ENCODE assay signal across 8 mouse cellular contexts in the genomic region with DNA sequence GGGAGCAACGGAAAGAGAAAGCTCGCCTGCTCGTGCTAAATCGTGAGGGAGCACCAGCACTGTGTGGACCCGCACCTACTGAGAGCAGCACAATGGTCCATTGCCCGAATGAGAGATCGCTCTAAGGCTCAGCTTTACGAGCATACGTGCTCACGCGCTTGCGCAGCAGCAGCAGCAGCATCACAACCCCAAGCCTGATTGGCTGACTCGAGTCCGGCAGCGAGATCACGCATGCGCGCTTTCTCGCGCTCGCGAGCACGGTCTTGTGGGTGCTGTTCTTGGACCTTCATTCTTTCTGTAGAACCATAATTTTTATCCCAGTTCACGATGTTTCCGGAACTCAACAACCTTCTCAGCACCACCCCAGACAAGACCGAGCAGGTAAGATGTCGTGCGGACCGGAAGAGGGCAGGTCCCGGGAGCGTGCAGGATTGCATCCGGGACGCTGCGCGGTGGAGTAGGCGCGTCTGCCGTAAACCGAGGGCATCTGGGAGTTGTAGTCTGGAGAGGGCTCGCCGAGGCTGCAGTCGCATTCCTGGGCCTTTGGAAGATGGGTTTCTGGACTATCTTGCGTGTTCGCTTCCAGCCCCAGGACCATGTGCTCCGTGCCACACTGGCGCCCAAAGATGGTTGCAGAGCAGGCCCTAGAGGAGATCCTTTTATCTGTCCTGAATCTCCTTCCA. TPM values are rescaled to one million over a fixed set of nuclear protein-coding genes. Genes with fewer than 3 reads are reported as not detected.
DNase-seq lines count a peak whose midpoint lies in the region; ATAC-seq lines count a peak whose summit lies in the region.

Gene Elp6 (plus strand): TSS at position 205 of the 683 bp plus-strand sequence.

- peak; percentile 92 for DNase-seq in adipocyte (ENCODE audit: low spot score)
- DNase-seq in embryo, embryonic 10 days (ENCODE audit: low spot score): peak; percentile 97
- peak; percentile 89 for DNase-seq in gastrocnemius, postnatal 14 days
- DNase-seq in left cerebral cortex, postnatal 10 days (ENCODE audit: extremely low spot score in 1 of 2, low spot score in 2 of 2): peak; percentile 89 to 93
- peak; percentile 93 for DNase-seq in right cerebral cortex, postnatal 25 days
- DNase-seq in urinary bladder, postnatal 4 days (ENCODE audit: low spot score in 2 of 2): peak; percentile 86 to 88

- ATAC-seq in inflammation-experienced regulatory T-cells, adult 6 months: peak; percentile 97
- peak; percentile 96 for ATAC-seq in megakaryocyte-erythroid progenitor cell, adult 5-6 weeks (replicated peaks; ENCODE audit: low FRiP score, low TSS enrichment, poor library complexity, severe bottlenecking)

- intact Hi-C loops in gastrocnemius, postnatal 14 days (cut with DNase I; ENCODE audit: low total_unique reads): no loop called here
- intact Hi-C loops in left cerebral cortex, postnatal 10 days (cut with DNase I): no loop called here

RNA-seq across cellular contexts. Expression of gene Elp6, which starts in this region (rescaled TPM):
- 1 to 10 TPM; 2.5 to 3.9 TPM for total RNA-seq in gastrocnemius, postnatal 14 days (2021)
- polyA plus RNA-seq in inflammation-experienced regulatory T-cells, adult 6 months (2017; shearing (Covaris generic)): 10 to 100 TPM; 17.7 to 19.1 (median 18.9) TPM
- 10 to 100 TPM; 13.0 to 13.6 TPM for total RNA-seq in left cerebral cortex, postnatal 10 days (2021)
- 4.1 and 10.1 TPM in 2 replicates for total RNA-seq in megakaryocyte-erythroid progenitor cell, adult 5-6 weeks (2014; fragmentation: Nextera tagmentation)
- total RNA-seq in megakaryocyte-erythroid progenitor cell, adult 5-6 weeks (2017): 6.3 and 10.2 TPM in 2 replicates

Comparison
In these comparisons a context has a peak if more than half of its experiments do, and no peak if none do; other contexts are left out.
1. Peak in every context shown above with its lines: DNase-seq and ATAC-seq.